Mouse (Mus musculus) embryonic facial prominence, embryonic 14.5 days (tissue): Measurements from ENCODE around the gene 4930522H14Rik. TPM values are rescaled to one million over a fixed set of nuclear protein-coding genes. Genes with fewer than 3 reads are reported as not detected.

Experiments used
- ATAC-seq: fragments of 200-750 bp; cut with Nextera tagmentation; 2 replicates; pipeline ENCODE4 v1.8.0; 2017; ENCODE audit warnings: low read depth, moderate number of reproducible peaks, moderate TSS enrichment
- DNase-seq: peaks from one replicate; pipeline ENCODE4 v3.0.0-alpha.2; 2015; ENCODE audit warnings: low spot score
- H3K27ac ChIP-seq: fragments of 300-500 bp; sonication (generic); replicated peaks from 2 replicates; pipeline ENCODE4 v1.5.1; 2014; ENCODE audit warnings: low read depth, mild to moderate bottlenecking, low read length, moderate library complexity
- H3K27me3 ChIP-seq: fragments of 300-500 bp; sonication (generic); replicated peaks from 2 replicates; pipeline ENCODE4 v1.6.1; 2014; ENCODE audit warnings: low read length; ENCODE audit not compliant: control insufficient read depth, insufficient read depth
- H3K36me3 ChIP-seq: fragments of 300-500 bp; sonication (generic); 2 replicates; pipeline ENCODE4 v1.6.1; 2014; ENCODE audit warnings: low read length, mixed read lengths; ENCODE audit not compliant: control insufficient read depth, insufficient read depth
- H3K4me1 ChIP-seq: fragments of 300-500 bp; sonication (generic); 2 replicates; pipeline ENCODE4 v1.6.1; 2014; ENCODE audit warnings: antibody characterized with exemption, low read length; ENCODE audit not compliant: control insufficient read depth, insufficient read depth
- H3K4me2 ChIP-seq: fragments of 300-500 bp; sonication (generic); 2 replicates; pipeline ENCODE4 v1.6.1; 2014; ENCODE audit warnings: low read depth, mild to moderate bottlenecking, low read length, moderate library complexity, mixed read lengths
- H3K4me3 ChIP-seq: fragments of 300-500 bp; sonication (generic); 2 replicates; pipeline ENCODE4 v1.5.1; 2014; ENCODE audit warnings: low read depth, mild to moderate bottlenecking, low read length
- H3K9ac ChIP-seq: fragments of 300-500 bp; sonication (generic); 2 replicates; pipeline ENCODE4 v1.6.1; 2014; ENCODE audit warnings: low read depth, mild to moderate bottlenecking, low read length, moderate library complexity, mixed read lengths
- H3K9me3 ChIP-seq: fragments of 300-500 bp; sonication (generic); 2 replicates; pipeline ENCODE4 v1.6.1; 2016; ENCODE audit warnings: low read length; ENCODE audit not compliant: control insufficient read depth
- WGBS: fragments of 180-500 bp; shearing (Covaris S2); extraction: QIAGEN DNeasy Blood & Tissue Kit; methylation state at CpG from one replicate; pipeline ENCODE4 v1.1.7; 2014; 5-methylcytosine and 5-hydroxymethylcytosine counted together
- polyA plus RNA-seq: library from polyadenylated mRNA; unstranded; fragments of >200 nt; fragmentation: Nextera tagmentation; extraction: Ambion mirVana; gene quantifications from 2 replicates; pipeline ENCODE4 v1.2.1, GENCODE M21; 2014

Gene 4930522H14Rik
- polyA plus RNA-seq, 1 experiment from 2014 or later = not detected

DNA sequence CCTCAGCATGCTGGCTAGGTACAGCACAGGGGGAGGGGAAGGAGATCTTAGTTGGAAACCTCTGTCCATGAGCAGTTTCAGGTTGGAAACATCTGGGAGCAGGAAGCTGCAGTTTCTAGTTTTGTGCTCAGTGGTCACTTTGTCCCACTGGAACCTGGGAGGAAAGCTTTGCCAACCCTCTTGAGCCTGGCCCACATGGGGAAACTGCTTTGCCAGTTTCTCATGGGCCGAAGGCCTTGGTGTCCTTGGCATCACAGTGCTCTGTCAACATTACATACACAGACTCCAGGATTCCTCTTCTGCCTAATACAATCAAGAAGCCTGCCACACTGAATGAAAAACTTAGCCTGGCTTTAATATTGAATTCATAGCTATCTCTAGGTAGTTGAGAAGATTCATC lies 48.4 kb downstream of the 4930522H14Rik start:
- WGBS = 85% methylated on average over 1 of the region's 1 CpGs

DNA sequence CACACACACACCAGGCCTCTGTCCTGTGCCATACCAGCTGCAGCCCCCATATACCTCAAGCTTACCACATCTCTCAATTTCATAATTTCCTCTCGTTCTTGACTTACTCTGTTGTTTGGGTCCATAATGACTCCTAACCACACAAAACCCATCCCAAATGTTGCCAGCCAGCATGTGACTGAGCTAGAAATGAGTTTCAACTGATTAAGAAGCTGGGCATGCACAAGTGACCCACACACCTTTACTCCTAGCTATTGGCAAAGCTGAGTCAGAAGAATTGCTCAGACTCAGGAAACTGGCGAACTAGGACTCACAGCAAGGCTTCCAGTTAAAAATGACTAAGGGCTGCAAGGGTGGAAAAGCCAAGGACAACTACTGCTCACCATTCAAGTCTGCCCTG lies 49.7 kb downstream of the 4930522H14Rik start:
- Histone ChIP-seq H3K36me3 (no peaks in the 10 kb centered on the region), H3K4me3 (no peak overlapping the region), H3K9ac (no peak overlapping the region), H3K4me1 (no peaks in the 10 kb centered on the region), H3K4me2 (no peak overlapping the region), H3K27me3 (no peaks in the 10 kb centered on the region), H3K27ac (no peak overlapping the region), H3K9me3 (no peaks in the 10 kb centered on the region)
- ATAC-seq = no peak
- WGBS = 74% methylated on average over 2 of the region's 2 CpGs
- DNase-seq = no peak

More for the DNA sequence above, 48.4 kb downstream of the 4930522H14Rik start:
- H3K36me3 ChIP-seq = no peaks in the 10 kb centered on the region
- H3K4me3 ChIP-seq = no peak overlapping the region
- no peak for ATAC-seq
- H3K27me3 ChIP-seq = no peaks in the 10 kb centered on the region
- no peak overlapping the region for H3K4me2 ChIP-seq
- no peak overlapping the region for H3K9ac ChIP-seq
- H3K27ac ChIP-seq = no peak overlapping the region
- H3K9me3 ChIP-seq = no peaks in the 10 kb centered on the region
- DNase-seq = no peak
- no peaks in the 10 kb centered on the region for H3K4me1 ChIP-seq

DNA sequence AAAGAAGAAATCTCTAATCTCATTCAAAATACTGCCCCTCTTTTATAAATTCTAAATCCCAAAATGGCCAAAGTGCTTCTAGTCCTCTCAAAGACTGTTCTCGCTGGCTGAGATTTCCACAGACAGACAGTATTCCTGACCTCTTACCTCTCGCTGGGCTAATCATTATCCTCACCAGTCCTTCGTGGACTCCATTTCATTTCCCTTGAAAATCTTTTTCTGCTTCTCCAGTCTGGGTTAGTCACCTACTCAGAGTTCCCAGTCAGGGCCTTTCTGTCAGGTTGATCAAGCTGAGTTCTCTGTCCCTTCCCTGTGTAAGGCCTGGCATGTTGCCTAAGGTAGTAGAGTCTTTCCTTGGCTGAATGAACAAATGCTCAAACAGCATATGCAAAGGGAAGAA lies 53.6 kb downstream of the 4930522H14Rik start:
- Histone ChIP-seq H3K27ac (no peak overlapping the region), H3K9me3 (no peaks in the 10 kb centered on the region), H3K4me3 (no peak overlapping the region), H3K36me3 (peaks cover 5% of the 10 kb centered on the region), H3K27me3 (no peaks in the 10 kb centered on the region), H3K4me1 (peaks cover 7% of the 10 kb centered on the region), H3K4me2 (no peak overlapping the region), H3K9ac (no peak overlapping the region)
- ATAC-seq (no peak), DNase-seq (no peak)
- WGBS = 87% methylated on average over 3 of the region's 3 CpGs

DNA sequence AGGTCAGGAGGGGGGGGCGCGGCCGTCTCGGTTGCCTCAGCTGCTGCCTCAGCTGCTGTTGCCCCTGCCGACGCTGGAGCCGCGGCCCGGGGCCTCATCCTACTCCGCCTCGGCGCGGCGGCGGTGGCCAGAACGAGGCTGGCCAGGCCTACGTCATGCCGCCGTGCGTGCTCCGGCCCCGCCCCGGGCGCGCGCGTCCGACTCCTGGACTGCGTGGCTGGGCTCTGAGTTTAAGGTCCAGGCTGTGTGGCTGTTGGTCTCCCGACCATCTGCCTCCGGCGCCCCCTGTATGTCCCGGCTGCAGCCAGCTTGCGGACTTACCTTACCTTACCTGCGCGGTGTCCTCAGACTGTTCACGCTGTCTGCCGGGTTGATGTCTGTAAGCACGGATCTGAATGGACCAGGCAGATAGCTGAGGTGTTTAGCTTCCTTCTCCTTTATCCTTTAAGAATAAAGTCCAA lies 54.5 kb downstream of the 4930522H14Rik start:
- ATAC-seq (peak; percentile 99), DNase-seq (peak; percentile 95)
- H3K4me1 ChIP-seq = peaks cover 7% of the 10 kb centered on the region
- H3K9me3 ChIP-seq = no peaks in the 10 kb centered on the region
- peak overlapping the region; percentile 98 for H3K9ac ChIP-seq
- WGBS = 0% methylated on average over 12 of the region's 39 CpGs
- H3K27me3 ChIP-seq = no peaks in the 10 kb centered on the region
- peaks cover 13% of the 10 kb centered on the region for H3K36me3 ChIP-seq
- H3K27ac ChIP-seq = peak overlapping the region; percentile 93
- H3K4me2 ChIP-seq = peak overlapping the region; percentile 76
- H3K4me3 ChIP-seq = peak overlapping the region; percentile 96

DNA sequence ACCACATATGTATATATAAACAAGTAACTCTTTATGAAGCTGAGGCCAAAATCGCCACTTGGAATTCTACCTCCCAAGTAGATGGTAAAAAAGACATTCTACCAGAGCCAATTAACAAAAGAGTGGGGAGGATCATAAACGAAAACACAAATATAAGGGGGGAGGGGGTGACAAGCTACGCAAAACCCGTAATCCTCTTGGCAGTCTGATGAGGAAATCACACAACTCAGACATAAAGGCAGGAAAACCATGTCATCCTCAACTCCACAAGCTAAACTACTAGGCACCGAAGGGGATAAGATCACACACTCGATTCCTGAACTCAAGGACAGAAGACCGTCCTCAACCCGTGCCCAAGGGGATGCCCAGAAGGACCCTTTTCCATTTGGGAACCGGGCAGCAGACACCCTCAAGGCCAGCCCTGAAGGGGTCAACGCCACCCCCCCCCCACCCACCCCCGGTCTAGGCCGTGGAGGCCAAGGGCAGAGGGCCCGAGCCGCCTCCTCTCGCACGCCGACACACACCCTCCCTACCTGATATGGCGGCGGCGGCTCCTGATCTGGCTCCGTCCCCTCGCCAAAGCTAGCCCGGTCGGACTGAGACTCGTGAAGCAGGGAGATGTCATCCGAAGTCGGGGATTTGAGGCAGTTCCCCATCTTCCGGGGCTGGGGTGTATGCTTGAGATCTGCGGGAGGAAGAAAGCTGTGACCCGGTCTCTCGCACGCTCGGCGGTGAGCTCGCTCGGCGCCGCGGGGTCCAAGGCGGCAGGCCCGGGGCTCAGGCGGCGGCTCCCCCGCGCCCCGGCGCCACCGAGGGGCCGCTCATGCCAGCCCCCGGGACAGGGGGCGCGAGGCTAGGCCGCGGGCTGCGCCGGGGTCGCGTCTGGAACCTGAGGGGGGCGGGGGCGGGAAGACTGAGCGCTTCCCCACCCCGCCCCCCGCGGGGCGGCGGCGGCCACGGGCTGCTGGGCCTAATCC lies 55.2 kb downstream of the 4930522H14Rik start:
- H3K27ac ChIP-seq = peak overlapping the region; percentile 93
- peak; percentile 34 for DNase-seq
- ATAC-seq = peak; percentile 51
- H3K9ac ChIP-seq = peak overlapping the region; percentile 98
- peaks cover 13% of the 10 kb centered on the region for H3K36me3 ChIP-seq
- H3K4me1 ChIP-seq = peaks cover 7% of the 10 kb centered on the region
- no peaks in the 10 kb centered on the region for H3K9me3 ChIP-seq
- no peaks in the 10 kb centered on the region for H3K27me3 ChIP-seq
- peak overlapping the region; percentile 96 for H3K4me3 ChIP-seq
- H3K4me2 ChIP-seq = peak overlapping the region; percentile 76
- under 1% methylated on average over 15 of the region's 68 CpGs for WGBS

DNA sequence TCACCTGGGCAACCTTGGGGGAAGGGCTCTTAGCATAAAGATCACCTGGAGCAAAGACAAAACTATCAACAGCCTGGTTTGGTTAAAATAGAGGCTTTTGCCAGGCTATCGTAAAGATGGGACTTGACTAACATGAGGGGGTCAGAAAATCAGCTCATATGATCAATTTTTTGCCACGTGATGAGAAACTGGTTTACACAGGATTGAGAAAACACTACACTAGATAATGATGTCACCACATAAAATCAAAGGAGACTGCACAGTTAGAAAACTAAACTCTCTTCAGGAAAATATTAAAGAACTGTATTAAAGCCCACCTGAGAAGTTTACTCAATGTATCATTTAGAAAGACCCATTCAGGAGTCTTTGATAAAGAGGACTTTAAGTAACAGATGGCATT lies 56.0 kb downstream of the 4930522H14Rik start:
- peaks cover 13% of the 10 kb centered on the region for H3K36me3 ChIP-seq
- H3K9me3 ChIP-seq = no peaks in the 10 kb centered on the region
- DNase-seq (no peak), ATAC-seq (no peak)
- peaks cover 7% of the 10 kb centered on the region for H3K4me1 ChIP-seq
- 50% methylated on average over 2 of the region's 2 CpGs for WGBS
- peak overlapping the region; percentile 96 for H3K4me3 ChIP-seq
- peak overlapping the region; percentile 76 for H3K4me2 ChIP-seq
- H3K27me3 ChIP-seq = no peaks in the 10 kb centered on the region
- no peak overlapping the region for H3K27ac ChIP-seq
- H3K9ac ChIP-seq = peak overlapping the region; percentile 98

DNA sequence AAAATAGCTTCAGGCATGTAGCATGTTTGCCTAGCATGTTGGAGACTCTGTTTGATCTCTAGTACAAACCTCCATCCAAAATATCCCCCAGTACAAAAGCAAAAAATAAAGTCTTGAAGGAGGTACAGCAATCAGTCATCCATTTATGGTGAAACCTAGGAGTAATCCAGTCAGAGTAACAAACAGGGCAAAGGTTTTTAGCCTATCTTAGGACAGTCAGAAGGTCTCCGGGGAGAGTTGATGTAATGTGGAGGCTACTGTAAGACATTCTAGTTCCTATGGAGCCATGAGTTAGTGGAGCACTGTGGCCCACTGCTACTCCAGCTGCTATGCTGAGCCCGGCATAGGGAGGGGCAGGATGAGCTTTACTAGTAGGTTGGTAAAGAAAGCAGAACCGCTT lies 58.5 kb downstream of the 4930522H14Rik start:
- Histone ChIP-seq H3K4me1 (peaks cover 7% of the 10 kb centered on the region), H3K4me2 (no peak overlapping the region), H3K9ac (no peak overlapping the region), H3K4me3 (no peak overlapping the region), H3K36me3 (peaks cover 13% of the 10 kb centered on the region), H3K27ac (no peak overlapping the region), H3K27me3 (no peaks in the 10 kb centered on the region), H3K9me3 (no peaks in the 10 kb centered on the region)
- no peak for DNase-seq
- ATAC-seq = no peak
- WGBS = 89% methylated on average over 3 of the region's 3 CpGs

DNA sequence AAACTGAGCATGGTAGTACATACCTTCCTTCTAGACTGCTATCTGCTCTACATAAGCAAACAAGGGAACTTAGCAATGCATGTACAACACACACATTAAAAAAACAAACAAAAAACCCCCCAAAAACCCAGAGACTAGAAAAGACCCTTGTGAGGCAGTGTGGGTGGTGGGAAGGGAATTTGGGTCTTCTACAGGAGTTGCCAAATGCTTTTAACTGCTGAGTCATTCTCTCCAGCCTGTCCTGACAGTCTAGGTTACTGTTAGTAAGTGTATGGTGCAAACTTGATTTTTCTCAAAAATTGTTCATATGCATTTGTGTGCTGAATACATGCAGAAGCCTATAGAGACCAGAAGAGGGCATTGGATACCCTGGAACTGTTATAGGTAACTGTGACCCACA lies 59.5 kb downstream of the 4930522H14Rik start:
- DNase-seq = no peak
- no peak for ATAC-seq

More for the DNA sequence above, 59.5 kb downstream of the 4930522H14Rik start:
- Histone ChIP-seq H3K27ac (no peak overlapping the region), H3K4me2 (no peak overlapping the region), H3K9me3 (no peaks in the 10 kb centered on the region), H3K4me3 (no peak overlapping the region), H3K27me3 (no peaks in the 10 kb centered on the region), H3K36me3 (peaks cover 13% of the 10 kb centered on the region), H3K9ac (no peak overlapping the region), H3K4me1 (peaks cover 7% of the 10 kb centered on the region)
